Mouse (Mus musculus): ENCODE results near the gene Gpr158.
"Not testable (repeated sequence)": the region's sequence is repeated elsewhere in the genome, so short reads cannot be mapped to it uniquely, and the experiment has no call there.

Gene Gpr158

GRCm38 (mm10) chr2:21367345-21368111, at the start of gene Gpr158:
Gene Gpr158, plus strand, starts transcription at chr2:21367542.
- peak; percentile 86 for DNase-seq (ENCODE audit: extremely low spot score)

GRCm38 (mm10) chr2:21343821-21344220, 23.5 kb upstream of the Gpr158 start:
- DNase-seq (ENCODE audit: extremely low spot score) = no peak

GRCm38 (mm10) chr2:21368351-21369170, 1.2 kb downstream of the Gpr158 start:
- peak; percentile 29 for DNase-seq (ENCODE audit: extremely low spot score)

- DNase-seq (ENCODE audit: extremely low spot score) = no peak
These were observed 1.8 kb downstream of the Gpr158 start for GRCm38 (mm10) chr2:21369171-21369485.

- DNase-seq (ENCODE audit: extremely low spot score) = no peak
These were observed 2.2 kb downstream of the Gpr158 start for GRCm38 (mm10) chr2:21369556-21369955.

- DNase-seq (ENCODE audit: extremely low spot score) = no peak
These were observed 12.2 kb downstream of the Gpr158 start for GRCm38 (mm10) chr2:21379516-21379915.

- no peak for DNase-seq (ENCODE audit: extremely low spot score)
These were observed 25.4 kb downstream of the Gpr158 start for GRCm38 (mm10) chr2:21392727-21393126.

- DNase-seq (ENCODE audit: extremely low spot score) = no peak
These were observed 30.0 kb downstream of the Gpr158 start for GRCm38 (mm10) chr2:21397347-21397746.

GRCm38 (mm10) chr2:21399657-21400056, 32.3 kb downstream of the Gpr158 start:
- no peak for DNase-seq (ENCODE audit: extremely low spot score)

- no peak for DNase-seq (ENCODE audit: extremely low spot score)
These were observed 38.3 kb downstream of the Gpr158 start for GRCm38 (mm10) chr2:21405617-21406016.

- no peak for DNase-seq (ENCODE audit: extremely low spot score)
These were observed 40.2 kb downstream of the Gpr158 start for GRCm38 (mm10) chr2:21407443-21407985.

- DNase-seq (ENCODE audit: extremely low spot score) = no peak
These were observed 41.5 kb downstream of the Gpr158 start for GRCm38 (mm10) chr2:21408821-21409220.

GRCm38 (mm10) chr2:21430288-21430687, 62.9 kb downstream of the Gpr158 start:
- DNase-seq (ENCODE audit: extremely low spot score) = no peak

- no peak for DNase-seq (ENCODE audit: extremely low spot score)
These were observed 63.8 kb downstream of the Gpr158 start for GRCm38 (mm10) chr2:21431182-21431581.

GRCm38 (mm10) chr2:21439626-21440025, 72.3 kb downstream of the Gpr158 start:
- no peak for DNase-seq (ENCODE audit: extremely low spot score)

- DNase-seq (ENCODE audit: extremely low spot score) = not testable (repeated sequence)
These were observed 93.3 kb downstream of the Gpr158 start for GRCm38 (mm10) chr2:21460606-21461005.

- DNase-seq (ENCODE audit: extremely low spot score) = no peak
These were observed 107.6 kb downstream of the Gpr158 start for GRCm38 (mm10) chr2:21474957-21475356.

GRCm38 (mm10) chr2:21496881-21497280, 129.5 kb downstream of the Gpr158 start:
- DNase-seq (ENCODE audit: extremely low spot score) = no peak

- no peak for DNase-seq (ENCODE audit: extremely low spot score)
These were observed 130.6 kb downstream of the Gpr158 start for GRCm38 (mm10) chr2:21497965-21498364.

- DNase-seq (ENCODE audit: extremely low spot score) = no peak
These were observed 132.1 kb downstream of the Gpr158 start for GRCm38 (mm10) chr2:21499399-21499798.

GRCm38 (mm10) chr2:21507449-21507848, 140.1 kb downstream of the Gpr158 start:
- DNase-seq (ENCODE audit: extremely low spot score) = no peak

GRCm38 (mm10) chr2:21530750-21531149, 163.4 kb downstream of the Gpr158 start:
- DNase-seq (ENCODE audit: extremely low spot score) = no peak

- no peak for DNase-seq (ENCODE audit: extremely low spot score)
These were observed 251.8 kb downstream of the Gpr158 start for GRCm38 (mm10) chr2:21619180-21619579.

Data from embryo, embryonic 9.5 days (tissue).